Mouse (Mus musculus): ENCODE results near the gene Parvb.

- TF ChIP-seq EP300 (IDR thresholded peaks at IDR 0.05; ENCODE audit: insufficient read depth, low read depth, low read length) = no peak
- no peak for TF ChIP-seq CTCF (IDR thresholded peaks at IDR 0.05; ENCODE audit: low read depth, low read length)
These were observed 38.2 kb downstream of the Parvb start for GRCm38 (mm10) chr15:84270032-84270431.
